Mouse (Mus musculus) pancreas, adult 10 weeks (tissue): ENCODE measurements around the gene Wnt3a. TPM values are rescaled to one million over a fixed set of nuclear protein-coding genes. Genes with fewer than 3 reads are reported as not detected.

Source experiments
- polyA plus RNA-seq: library from polyadenylated mRNA; stranded (reverse); fragments of 350-450 nt; fragmentation: Illumina TruSeq; extraction: RNeasy Lipid Tissue Mini Kit (QIAGEN cat#74804); gene quantifications from one replicate; pipeline ENCODE4 v1.2.3, GENCODE M21; 2015; ENCODE audit warnings: low read depth, low replicate concordance; ENCODE audit not compliant: insufficient read depth

Wnt3a gene
- polyA plus RNA-seq, result not detected

GRCm38 (mm10) chr11:59290702-59291303 is at the start of gene Wnt3a:
Gene Wnt3a (minus strand): TSS chr11:59290752.

DNA sequence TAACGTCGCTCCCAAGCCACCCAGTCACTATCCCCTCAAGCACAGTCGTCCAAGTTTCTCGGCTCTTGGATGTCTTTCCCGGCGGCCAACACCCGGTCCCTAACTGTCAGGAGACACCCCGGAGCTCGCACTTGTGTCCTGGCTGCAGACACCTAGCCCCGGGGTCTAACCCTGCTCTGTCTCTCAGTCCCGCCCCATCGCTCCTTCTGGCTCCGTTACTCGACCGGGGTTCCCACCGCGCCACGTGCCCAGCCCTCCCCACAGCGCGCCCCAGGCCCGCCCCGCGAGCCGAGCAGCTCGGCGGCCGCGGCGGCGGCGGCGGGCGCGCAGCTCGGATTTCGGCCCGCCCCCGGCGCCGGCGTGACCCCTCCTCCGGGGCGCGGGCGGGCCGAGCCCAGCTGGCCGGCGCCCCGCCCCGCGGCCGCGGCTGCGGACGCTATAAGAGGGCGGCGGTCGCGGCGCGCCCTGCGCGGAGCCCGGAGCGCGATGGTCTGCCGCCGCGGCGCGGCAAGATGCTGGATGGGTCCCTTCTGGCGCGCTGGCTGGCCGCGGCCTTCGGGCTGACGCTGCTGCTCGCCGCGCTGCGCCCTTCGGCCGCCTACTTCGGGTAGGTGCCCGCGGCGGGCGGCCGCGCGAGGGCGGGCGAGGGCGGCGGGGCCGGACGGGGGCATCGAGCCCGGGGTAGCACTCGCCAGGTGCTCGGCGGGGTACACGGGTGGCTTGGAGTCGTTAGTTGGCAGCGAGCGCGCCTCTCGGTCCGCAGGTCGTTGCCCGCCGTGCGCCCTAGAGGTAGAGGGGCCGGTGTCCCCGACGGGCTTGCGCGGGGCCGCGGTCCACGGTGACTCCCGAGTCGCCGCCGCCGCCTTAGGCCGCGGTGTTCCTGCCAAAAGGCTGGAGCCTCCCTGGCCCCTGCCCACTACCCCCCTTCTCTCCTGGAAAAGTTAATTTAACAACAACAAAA is 16.2 kb upstream of the Wnt3a start, which contains the start of gene Wnt9a:
TSS of gene Wnt9a (plus strand) at position 468 of the 961 bp plus-strand sequence.

DNA sequence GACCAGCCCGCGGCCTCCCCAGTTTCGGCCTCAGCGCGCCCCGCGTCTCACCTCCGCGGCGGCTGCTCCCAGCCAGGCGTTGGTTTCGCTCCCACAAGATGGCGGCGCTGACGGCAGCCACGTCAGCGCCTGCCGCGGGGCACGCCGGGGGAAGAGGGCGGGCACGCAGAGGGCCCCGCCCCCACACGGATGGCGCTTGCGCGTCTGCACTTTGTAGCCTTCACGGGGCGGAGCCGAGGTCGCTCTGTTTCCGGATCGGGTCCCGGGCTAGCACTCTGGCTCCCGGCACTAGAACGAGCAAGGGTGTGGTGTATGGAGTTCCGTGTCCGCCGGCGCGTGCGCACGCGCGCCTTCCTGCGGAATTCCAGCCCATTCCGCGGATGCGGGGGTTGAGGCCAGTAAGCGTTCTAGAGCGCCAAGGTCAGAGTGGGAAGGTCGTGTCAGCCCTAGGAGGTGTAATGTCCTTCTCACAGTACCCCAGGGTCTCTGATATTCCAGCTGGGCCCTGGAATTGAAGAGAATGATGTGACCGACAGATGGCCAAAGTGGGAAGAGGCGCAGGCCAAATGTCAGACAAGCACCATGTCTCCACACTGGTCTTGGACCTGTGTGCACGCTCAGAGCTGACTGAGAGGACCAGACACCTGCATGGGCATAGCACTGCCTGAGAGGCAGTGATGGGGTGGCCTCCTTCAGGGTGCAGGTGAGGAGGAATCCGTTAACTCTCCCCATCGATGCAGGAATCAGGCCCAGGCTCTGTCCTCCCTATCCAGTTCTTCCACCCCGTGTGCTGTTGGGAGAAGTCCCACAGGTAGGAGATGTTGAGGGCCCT is 62.2 kb downstream of the Wnt3a start, which contains the start of gene Arf1:
TSS of gene Arf1 (minus strand) at position 149 of the 832 bp plus-strand sequence.

GRCm38 (mm10) chr11:59208153-59208831 is 82.3 kb downstream of the Wnt3a start, which contains the start of gene 2310033P09Rik:
Gene 2310033P09Rik (plus strand): TSS chr11:59208321.

DNA sequence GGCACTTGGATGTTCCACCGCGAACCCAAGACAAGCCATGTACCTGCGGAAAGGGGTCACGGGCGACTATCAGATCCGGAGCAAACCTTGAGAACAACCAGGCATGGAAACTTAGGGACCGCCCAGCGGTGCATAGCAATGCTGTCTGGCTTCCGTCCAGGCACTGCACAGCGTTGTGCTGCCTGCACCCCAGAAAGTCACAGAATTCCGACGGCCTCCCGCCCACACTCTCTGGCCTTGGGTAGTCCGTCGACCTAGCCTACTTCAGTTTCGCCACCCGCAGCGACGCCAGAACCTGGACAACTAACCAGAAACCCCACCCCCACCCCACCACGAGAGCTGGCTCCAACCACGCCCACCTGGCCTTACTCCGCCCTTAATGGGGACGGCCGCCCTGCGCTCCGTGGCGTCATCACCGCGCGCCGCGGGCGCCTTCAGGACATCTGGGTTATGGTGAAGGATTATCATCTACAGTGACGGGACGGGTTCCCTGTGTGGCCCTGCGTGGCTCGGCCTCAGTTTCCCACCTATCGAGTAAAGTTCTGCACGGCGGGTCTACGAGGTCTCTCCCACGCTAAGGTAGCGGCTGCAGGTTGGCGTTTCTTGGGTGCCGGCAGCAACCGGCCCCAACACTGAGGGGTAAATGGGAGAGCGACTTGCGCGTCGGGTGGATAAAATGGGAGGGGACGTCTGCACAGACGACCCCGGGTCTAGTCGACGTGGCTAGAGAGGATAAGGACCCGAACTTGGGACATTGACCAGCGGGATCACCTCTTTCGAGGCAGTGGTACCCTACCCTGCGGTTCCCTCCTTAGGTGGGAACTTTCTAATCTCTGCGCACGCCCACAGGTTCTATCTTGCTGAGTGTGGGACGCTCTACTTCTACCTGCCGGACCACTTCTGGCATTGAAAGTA is 88.2 kb downstream of the Wnt3a start, which contains the start of gene Mrpl55:
TSS of gene Mrpl55 (plus strand) at position 406 of the 915 bp plus-strand sequence.

Other genes with a start within 250 kb of the Wnt3a start
- gene Obscn, start 154.3 kb downstream of the Wnt3a start, polyA plus RNA-seq, result 0.20 TPM
- gene Iba57, start 127.0 kb downstream of the Wnt3a start, polyA plus RNA-seq, result 0.92 TPM
- gene Gjc2, start 107.5 kb downstream of the Wnt3a start, polyA plus RNA-seq, result 0.63 TPM
- 44.7 TPM for gene Guk1, start 98.5 kb downstream of the Wnt3a start, polyA plus RNA-seq
- 12.7 TPM for gene Mrpl55, start 88.3 kb downstream of the Wnt3a start, polyA plus RNA-seq
- gene 2310033P09Rik, start 82.4 kb downstream of the Wnt3a start, polyA plus RNA-seq, result 4.9 TPM
- gene Arf1, start 62.5 kb downstream of the Wnt3a start, polyA plus RNA-seq, result 83.4 TPM
- 1.6 TPM for gene Wnt9a, start 16.2 kb upstream of the Wnt3a start, polyA plus RNA-seq
- gene Prss38, start 84.9 kb upstream of the Wnt3a start, polyA plus RNA-seq, result not detected
- gene Jmjd4, start 159.3 kb upstream of the Wnt3a start, polyA plus RNA-seq, result 2.0 TPM
- 9.4 TPM for gene Snap47, start 160.4 kb upstream of the Wnt3a start, polyA plus RNA-seq
- 1.4 TPM for gene Zfp867, start 181.7 kb upstream of the Wnt3a start, polyA plus RNA-seq
- gene Zkscan17, start 236.0 kb upstream of the Wnt3a start, polyA plus RNA-seq, result 2.8 TPM